Mouse (Mus musculus) limb, embryonic 10.5 days (tissue): Measurements from ENCODE around the gene Cldn3. TPM values are rescaled to one million over a fixed set of nuclear protein-coding genes. Genes with fewer than 3 reads are reported as not detected.
A peak's percentile ranks its signal among the peaks of the same experiment; 100 is the strongest.
"Not testable (repeated sequence)": the region's sequence is repeated elsewhere in the genome, so short reads cannot be mapped to it uniquely, and the experiment has no call there.

Source experiments
- DNase-seq: peaks from one replicate; pipeline ENCODE4 v3.0.0-alpha.2; 2017; ENCODE audit warnings: low spot score
- H3K27ac ChIP-seq: fragments of 300-500 bp; sonication (generic); 2 replicates; pipeline ENCODE4 v1.5.1; 2016; ENCODE audit warnings: mild to moderate bottlenecking
- H3K27me3 ChIP-seq: fragments of 300-500 bp; sonication (generic); 2 replicates; pipeline ENCODE4 v1.6.1; 2016; ENCODE audit warnings: low read depth, mild to moderate bottlenecking; ENCODE audit not compliant: poor library complexity, severe bottlenecking
- H3K36me3 ChIP-seq: fragments of 300-500 bp; sonication (generic); 2 replicates; pipeline ENCODE4 v1.6.1; 2016; ENCODE audit warnings: mild to moderate bottlenecking, moderate library complexity
- H3K4me1 ChIP-seq: fragments of 300-500 bp; sonication (generic); 2 replicates; pipeline ENCODE4 v1.6.1; 2016
- H3K4me3 ChIP-seq: fragments of 300-500 bp; sonication (generic); 2 replicates; pipeline ENCODE4 v1.5.1; 2016; ENCODE audit warnings: mild to moderate bottlenecking, moderate library complexity
- H3K9me3 ChIP-seq: fragments of 300-500 bp; sonication (generic); replicated peaks from 2 replicates; pipeline ENCODE4 v1.6.1; 2016; ENCODE audit warnings: mild to moderate bottlenecking
- WGBS: fragments of 180-500 bp; shearing (Covaris S2); methylation state at CpG from one replicate; pipeline ENCODE4 v1.1.7; 2016; 5-methylcytosine and 5-hydroxymethylcytosine counted together
- polyA plus RNA-seq: library from polyadenylated mRNA; unstranded; fragments of >200 nt; fragmentation: Nextera tagmentation; extraction: Ambion mirVana; gene quantifications from 2 replicates; pipeline ENCODE4 v1.2.1, GENCODE M21; 2016

Cldn3 gene
- 8.3 and 10.3 TPM in 2 replicates for polyA plus RNA-seq

DNA sequence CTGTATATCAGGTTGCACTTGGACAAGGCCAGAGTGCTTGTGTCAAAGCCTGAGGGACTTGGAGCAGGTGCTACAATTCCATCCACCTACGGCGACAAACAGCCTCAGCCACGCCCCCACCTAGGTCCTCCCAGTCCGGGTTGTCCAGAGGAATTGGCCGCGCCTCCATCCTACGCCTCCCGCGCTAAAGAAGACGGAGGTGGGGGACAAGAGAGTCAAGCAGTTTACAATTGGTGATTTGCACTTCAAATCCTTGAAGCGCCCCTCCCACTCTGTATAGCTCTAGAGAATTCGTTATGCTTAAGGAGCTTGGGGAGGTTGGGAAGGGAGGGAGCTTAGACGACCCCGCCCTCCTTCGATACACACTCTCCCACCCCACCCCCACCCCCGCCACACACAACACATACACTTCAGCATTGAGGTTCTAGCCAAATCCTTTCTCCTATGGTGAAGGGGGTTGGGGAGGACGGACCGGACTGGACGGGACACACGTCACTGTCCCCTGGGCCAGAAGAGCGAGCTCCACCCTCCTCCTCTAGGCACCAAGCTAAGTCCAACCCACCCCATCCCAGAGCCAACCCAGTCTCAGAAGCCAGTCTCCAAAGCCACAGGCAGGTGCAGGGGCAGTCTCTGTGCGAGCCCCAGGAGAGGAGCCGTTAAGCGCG, at the start of gene Cldn3:
Cldn3 (plus strand) TSS at position 582 of the 665 bp plus-strand sequence.
- peaks cover 79% of the 10 kb centered on the region for H3K27me3 ChIP-seq
- peak within 1 kb of the TSS; percentile 32 for H3K4me3 ChIP-seq
- peaks cover 17% of the 10 kb centered on the region for H3K4me1 ChIP-seq
- H3K9me3 ChIP-seq: no peaks in the 10 kb centered on the region
- DNase-seq: peak; percentile 55
- 1% methylated on average over 25 of the region's 25 CpGs for WGBS
- H3K27ac ChIP-seq: no peak within 1 kb of the TSS
- H3K36me3 ChIP-seq: no peaks in the 10 kb centered on the region

DNA sequence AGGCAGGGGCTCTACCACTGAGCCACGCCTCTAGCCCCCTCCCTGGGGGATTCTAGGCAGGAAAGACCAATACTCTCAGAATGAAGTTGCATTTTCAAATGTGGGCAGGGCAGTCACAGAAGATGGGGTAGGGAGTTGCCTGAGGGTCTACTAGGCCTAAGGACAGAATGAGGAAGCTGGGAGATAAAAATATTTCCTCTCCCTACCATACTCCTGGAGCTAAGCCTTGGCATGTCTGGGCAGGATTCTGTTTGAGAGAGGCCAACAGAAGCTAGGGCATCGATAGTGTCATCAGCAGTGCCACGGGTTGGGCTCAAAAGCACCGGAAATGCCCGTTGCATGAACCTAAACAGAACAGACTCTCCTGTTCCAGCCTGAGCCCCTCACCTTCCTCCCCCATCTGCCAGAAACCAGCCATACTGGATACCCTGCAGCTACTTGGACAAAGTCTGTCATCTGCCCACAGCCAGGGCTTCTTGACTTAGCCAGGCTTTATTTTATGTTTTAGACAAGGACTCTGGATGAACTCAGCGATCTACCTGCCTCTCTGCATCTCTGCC, 49.3 kb upstream of the Cldn3 start:
- H3K9me3 ChIP-seq: no peaks in the 10 kb centered on the region
- no peaks in the 10 kb centered on the region for H3K27me3 ChIP-seq
- peaks cover 7% of the 10 kb centered on the region for H3K4me1 ChIP-seq
- DNase-seq: no peak
- WGBS: 94% methylated on average over 6 of the region's 6 CpGs
- H3K36me3 ChIP-seq: peaks cover 17% of the 10 kb centered on the region
- no peak overlapping the region for H3K27ac ChIP-seq
- no peak overlapping the region for H3K4me3 ChIP-seq

DNA sequence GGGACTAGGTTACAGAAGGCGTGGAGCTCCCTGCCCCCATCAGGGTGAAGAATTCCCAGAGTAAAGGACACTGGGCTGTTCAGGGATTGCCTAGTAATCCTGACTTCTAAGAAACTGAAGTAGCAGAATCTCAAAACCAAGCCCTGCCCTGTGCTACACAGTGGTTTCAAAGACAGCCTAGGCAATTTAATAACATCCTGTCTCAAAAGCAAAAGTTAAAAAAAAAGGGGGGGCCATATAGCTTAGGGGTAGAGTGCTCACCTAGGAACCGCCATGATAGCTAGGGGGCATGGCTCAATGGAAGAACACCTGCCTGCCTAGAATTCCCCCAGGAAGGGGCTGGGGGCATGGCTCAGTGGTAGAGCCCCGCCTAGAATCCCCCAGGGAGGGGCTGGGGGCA, 46.9 kb upstream of the Cldn3 start:
- 73% methylated on average over 3 of the region's 3 CpGs for WGBS
- H3K27me3 ChIP-seq: peaks cover 6% of the 10 kb centered on the region
- no peak overlapping the region for H3K4me3 ChIP-seq
- peaks cover 11% of the 10 kb centered on the region; the same call in 1 of the 2 replicates for H3K36me3 ChIP-seq
- DNase-seq: no peak
- no peaks in the 10 kb centered on the region for H3K9me3 ChIP-seq
- no peaks in the 10 kb centered on the region for H3K4me1 ChIP-seq
- no peak overlapping the region for H3K27ac ChIP-seq

DNA sequence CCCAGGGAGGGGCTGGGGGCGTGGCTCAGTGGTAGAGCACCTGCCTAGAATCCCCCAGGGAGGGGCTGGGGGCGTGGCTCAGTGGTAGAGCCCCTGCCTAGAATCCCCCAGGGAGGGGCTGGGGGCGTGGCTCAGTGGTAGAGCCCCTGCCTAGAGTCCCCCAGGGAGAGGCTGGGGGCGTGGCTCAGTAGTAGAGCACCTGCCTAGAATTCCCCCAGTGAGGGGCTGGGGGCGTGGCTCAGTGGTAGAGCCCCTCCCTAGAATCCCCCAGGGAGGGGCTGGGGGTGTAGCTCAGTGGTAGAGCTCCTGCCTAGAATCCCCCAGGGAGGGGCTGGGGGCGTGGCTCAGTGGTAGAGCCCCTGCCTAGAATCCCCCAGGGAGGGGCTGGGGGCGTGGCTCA, 46.5 kb upstream of the Cldn3 start:
- H3K27ac ChIP-seq, H3K4me3 ChIP-seq, DNase-seq, H3K9me3 ChIP-seq, H3K4me1 ChIP-seq, H3K36me3 ChIP-seq: not testable (repeated sequence)
- 87% methylated on average over 6 of the region's 7 CpGs for WGBS
- H3K27me3 ChIP-seq: peaks cover 10% of the 10 kb centered on the region

DNA sequence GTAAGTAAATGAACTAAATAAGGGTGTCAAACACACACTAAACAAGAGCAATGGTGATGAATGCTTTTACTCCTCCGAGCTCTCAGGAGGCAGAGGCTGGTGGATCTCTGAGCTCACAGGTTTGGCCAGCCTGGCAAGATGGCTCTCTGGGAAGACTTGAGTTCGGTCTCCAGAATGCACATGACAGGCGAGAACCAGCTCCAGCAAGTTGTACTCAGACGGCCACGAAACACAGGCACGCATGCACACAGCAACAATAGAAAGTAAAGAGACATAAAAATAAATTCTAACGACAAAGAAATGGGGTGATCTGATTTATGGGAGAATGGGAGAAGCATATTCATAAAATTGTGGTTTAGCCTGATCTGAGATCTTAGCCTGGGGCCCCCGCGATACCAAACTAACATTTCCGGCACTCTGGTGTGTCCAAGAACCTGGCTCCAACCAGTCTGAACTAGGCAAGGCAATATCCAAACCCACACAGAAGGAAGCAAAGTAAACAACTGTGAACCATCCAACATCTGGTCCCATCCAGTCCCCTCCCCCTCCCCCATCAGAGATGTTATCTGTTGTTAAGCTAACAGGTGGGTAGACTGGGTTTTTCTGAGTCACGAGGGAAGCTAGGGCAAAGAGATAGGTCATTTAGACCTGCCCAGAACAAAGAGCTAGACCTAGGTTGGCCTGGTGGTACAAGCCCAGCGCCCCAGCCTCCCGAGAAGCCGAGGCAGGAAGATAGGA, 44.4 kb upstream of the Cldn3 start:
- Histone ChIP-seq H3K9me3 (no peaks in the 10 kb centered on the region), H3K36me3 (no peaks in the 10 kb centered on the region), H3K4me1 (peaks cover 11% of the 10 kb centered on the region), H3K27ac (no peak overlapping the region), H3K27me3 (peaks cover 31% of the 10 kb centered on the region), H3K4me3 (no peak overlapping the region)
- 79% methylated on average over 14 of the region's 14 CpGs for WGBS
- DNase-seq: no peak

DNA sequence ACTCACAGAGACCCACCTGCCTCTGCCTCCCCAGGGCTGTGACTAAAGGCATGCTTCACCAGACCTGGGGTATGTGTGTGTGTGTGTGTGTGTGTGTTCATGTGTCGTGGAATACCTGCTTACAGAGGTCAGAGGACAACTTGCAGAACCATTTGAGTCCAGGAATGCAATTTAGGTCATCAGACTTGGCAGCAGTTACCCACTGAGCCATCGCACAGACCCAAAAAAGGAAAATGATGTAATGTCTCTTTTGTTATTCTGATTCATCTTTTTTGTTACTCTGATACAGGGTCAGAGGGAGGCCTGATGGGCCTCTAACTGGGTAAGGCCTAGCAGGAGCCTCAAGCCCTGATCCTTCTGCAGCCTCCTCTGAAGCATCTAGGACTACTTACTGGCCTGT, 43.3 kb upstream of the Cldn3 start:
- Histone ChIP-seq H3K9me3 (no peaks in the 10 kb centered on the region), H3K36me3 (no peaks in the 10 kb centered on the region), H3K4me1 (peaks cover 16% of the 10 kb centered on the region), H3K27ac (no peak overlapping the region), H3K27me3 (peaks cover 42% of the 10 kb centered on the region), H3K4me3 (no peak overlapping the region)
- DNase-seq: no peak
- 95% methylated on average over 2 of the region's 2 CpGs for WGBS

DNA sequence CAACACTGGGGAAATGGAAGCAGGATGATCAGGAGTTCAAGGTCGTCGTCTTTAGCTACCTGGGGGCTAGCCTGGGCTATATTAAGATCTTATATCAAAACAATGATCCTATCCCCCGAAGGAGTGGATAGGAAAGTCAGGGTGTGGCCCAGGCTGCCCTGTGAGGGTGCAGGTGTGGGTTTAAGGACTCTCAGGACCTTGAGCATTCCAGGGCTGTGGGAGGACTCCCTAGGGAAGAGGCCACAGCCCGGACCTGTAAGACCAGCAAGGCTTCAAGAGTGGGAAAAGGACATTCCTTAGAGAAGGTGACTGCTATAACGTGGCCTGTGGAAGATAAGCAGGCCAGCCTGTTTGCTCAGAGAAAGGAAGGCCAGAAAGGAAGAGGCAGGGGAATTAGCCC, 41.8 kb upstream of the Cldn3 start:
- no peaks in the 10 kb centered on the region for H3K36me3 ChIP-seq
- peaks cover 57% of the 10 kb centered on the region for H3K27me3 ChIP-seq
- H3K4me3 ChIP-seq: no peak overlapping the region

DNA sequence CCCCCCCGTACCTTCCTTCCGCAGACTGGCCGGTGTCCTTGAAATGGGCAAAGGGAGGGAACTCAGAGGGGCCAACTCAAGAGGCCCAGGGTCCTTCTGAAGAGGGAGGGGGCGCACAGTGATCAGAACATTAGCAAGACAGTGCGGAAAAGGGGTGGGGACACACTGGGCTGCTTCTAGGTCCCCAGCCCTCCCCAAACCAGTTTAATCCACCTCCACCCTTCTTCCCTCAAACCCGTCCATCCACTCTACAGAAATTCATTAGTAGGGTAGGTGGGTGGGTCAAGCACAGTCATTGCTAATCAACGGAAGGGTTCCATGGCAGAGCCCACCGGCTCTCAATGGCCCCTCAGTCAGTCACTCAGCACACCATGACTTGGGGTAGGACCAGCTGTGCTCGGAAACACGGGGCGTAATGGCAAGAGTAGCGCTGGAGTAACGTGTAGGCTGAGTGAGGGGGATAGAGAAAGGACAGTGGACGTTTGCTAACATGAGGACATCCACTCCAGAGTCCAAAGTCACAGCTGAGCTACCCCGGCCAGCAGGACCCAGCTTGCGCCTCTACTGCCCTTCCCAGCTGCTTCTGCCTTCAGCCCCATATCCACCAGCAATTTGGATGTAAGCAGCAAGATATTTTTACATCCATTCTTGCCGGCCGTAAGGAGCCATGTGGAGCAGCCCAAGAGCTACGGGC, 40.6 kb upstream of the Cldn3 start:
- peaks cover 16% of the 10 kb centered on the region for H3K4me1 ChIP-seq
- DNase-seq: no peak
- H3K27ac ChIP-seq: no peak overlapping the region
- H3K27me3 ChIP-seq: peaks cover 65% of the 10 kb centered on the region
- peak overlapping the region; percentile 40 for H3K4me3 ChIP-seq
- H3K36me3 ChIP-seq: no peaks in the 10 kb centered on the region
- 42% methylated on average over 19 of the region's 19 CpGs for WGBS
- no peaks in the 10 kb centered on the region for H3K9me3 ChIP-seq

More for the DNA sequence above, 41.8 kb upstream of the Cldn3 start:
- WGBS: 81% methylated on average over 5 of the region's 5 CpGs
- Histone ChIP-seq H3K9me3 (no peaks in the 10 kb centered on the region), H3K27ac (no peak overlapping the region), H3K4me1 (peaks cover 16% of the 10 kb centered on the region)
- DNase-seq: no peak

DNA sequence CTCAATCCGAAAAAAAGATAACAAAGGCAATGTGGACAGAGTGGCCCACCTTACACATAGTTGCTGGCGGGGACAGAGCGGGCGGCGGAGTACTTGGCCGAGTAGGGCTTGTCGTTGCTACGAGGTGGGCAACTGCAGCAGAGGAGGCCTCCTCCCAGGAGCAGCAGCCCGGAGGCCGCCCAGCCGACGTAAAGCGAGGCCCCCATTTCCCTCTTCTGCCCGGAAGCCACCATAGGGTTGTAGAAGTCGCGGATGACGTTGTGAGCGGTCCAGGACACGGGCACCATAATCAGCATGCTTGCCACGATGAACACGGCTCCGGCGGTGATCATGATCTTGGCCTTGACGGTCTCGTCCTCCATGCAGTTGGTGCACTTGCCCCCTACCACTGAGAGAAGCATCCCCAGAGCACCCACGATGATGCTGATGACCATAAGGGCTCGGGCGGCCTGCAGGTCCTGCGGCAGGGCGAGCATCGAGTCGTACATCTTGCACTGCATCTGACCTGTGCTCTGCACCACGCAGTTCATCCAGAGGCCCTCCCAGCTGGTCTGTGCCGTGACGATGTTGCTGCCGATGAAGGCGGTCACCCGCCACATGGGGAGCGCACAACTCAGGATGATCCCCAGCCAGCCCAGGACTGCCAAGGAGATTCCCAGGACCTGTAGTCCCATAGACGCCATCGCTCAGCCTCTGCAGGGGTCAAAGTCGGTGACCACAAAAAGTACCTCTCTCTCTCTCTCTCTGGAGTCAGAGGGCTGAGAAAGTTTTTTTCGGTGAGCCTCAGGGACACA, 39.8 kb upstream of the Cldn3 start:
- Histone ChIP-seq H3K27ac (no peak overlapping the region), H3K4me3 (peak overlapping the region; percentile 40), H3K36me3 (no peaks in the 10 kb centered on the region), H3K9me3 (no peaks in the 10 kb centered on the region), H3K27me3 (peaks cover 65% of the 10 kb centered on the region), H3K4me1 (peaks cover 22% of the 10 kb centered on the region)
- DNase-seq: peak; percentile 40
- WGBS: 12% methylated on average over 41 of the region's 43 CpGs

DNA sequence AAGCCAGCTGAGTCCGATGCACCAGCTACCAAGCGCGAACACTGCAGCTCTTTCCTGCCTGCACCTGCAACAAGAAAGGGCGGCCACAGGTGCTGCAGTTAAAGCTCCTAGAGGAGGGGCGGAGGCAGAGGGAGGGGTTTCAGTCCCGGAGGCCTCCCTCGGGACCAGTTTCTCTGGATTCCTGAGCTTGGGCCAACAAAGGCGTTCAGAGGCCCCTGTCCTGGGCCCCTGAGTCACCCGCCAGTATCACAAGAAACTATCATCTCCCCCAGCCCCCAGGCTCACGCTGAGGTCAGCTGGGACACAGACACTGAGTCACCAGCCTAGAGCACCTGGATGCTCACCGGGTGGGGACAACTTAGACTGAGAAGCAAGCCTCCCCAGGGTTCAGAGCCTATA, 39.2 kb upstream of the Cldn3 start, which contains the start of gene Cldn4:
Cldn4 (minus strand) TSS at position 78 of the 399 bp plus-strand sequence.
- DNase-seq: peak; percentile 49

DNA sequence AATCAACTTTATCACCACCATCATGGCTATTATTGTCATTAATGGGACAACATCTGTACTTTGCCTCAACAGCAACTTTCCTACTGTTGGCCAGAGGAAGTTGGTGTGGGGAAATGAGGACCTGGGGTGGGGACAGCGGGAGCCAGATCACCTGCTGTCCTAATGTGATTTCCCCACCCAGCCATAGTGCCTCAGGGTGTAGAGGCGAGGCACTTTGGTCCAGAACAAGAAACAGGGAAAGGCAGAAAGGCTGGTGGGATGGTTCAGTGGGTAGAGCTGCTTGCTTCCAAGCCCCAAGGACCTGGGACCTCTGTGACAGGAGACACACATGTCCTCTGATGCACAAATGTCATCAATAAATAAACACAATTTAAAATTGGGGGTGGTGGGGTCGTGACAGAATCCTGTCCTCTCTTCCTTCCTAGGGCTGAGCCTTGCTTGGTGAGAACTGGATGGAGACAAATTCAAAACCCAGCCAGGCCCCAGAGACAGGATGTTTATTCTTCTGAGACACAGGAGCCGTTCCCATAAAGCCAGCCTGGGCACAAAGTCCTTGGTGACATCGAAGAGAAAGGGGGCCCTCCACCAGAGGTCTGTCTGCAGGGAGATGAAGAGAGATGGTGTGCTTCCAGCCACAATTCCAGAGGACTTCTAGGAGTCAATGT, 38.5 kb upstream of the Cldn3 start:
- H3K36me3 ChIP-seq: no peaks in the 10 kb centered on the region
- no peaks in the 10 kb centered on the region for H3K9me3 ChIP-seq

More for the DNA sequence above, 39.2 kb upstream of the Cldn3 start, which contains the start of gene Cldn4:
- 12% methylated on average over 11 of the region's 11 CpGs for WGBS
- peak within 1 kb of the TSS; percentile 40 for H3K4me3 ChIP-seq
- no peak within 1 kb of the TSS for H3K27ac ChIP-seq
- H3K27me3 ChIP-seq: peaks cover 65% of the 10 kb centered on the region
- peaks cover 28% of the 10 kb centered on the region for H3K4me1 ChIP-seq
- no peaks in the 10 kb centered on the region for H3K9me3 ChIP-seq
- no peaks in the 10 kb centered on the region for H3K36me3 ChIP-seq

DNA sequence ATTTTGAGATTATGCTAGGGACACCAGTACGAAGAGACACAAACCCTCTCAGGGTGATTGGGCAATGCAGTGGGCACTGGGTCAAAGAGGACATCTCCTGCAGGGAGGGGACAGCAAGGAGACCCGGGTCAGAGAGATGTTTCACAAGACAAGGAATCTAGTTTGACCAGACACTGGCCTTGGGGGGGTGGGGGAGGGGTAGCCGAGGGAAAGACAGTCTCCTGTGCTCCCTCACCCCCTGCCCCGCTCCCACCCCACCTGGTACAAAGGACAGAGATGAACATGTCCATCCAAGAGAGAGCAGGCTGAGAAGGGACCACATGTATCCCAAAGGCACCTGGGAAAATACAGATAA, 38.0 kb upstream of the Cldn3 start:
- H3K36me3 ChIP-seq: no peaks in the 10 kb centered on the region
- no peaks in the 10 kb centered on the region for H3K9me3 ChIP-seq
- no peak for DNase-seq
- peaks cover 32% of the 10 kb centered on the region for H3K4me1 ChIP-seq
- WGBS: 60% methylated on average over 4 of the region's 4 CpGs
- no peak overlapping the region for H3K27ac ChIP-seq
- peaks cover 65% of the 10 kb centered on the region for H3K27me3 ChIP-seq
- no peak overlapping the region for H3K4me3 ChIP-seq

More for the DNA sequence above, 38.5 kb upstream of the Cldn3 start:
- H3K27ac ChIP-seq: no peak overlapping the region
- peaks cover 32% of the 10 kb centered on the region for H3K4me1 ChIP-seq
- 55% methylated on average over 5 of the region's 5 CpGs for WGBS
- no peak for DNase-seq
- peaks cover 65% of the 10 kb centered on the region for H3K27me3 ChIP-seq
- no peak overlapping the region for H3K4me3 ChIP-seq
